Mouse (Mus musculus) kidney, adult 8-10 months (tissue): ENCODE data around the gene H2-T24.
"Not testable (repeated sequence)": the region's sequence is repeated elsewhere in the genome, so short reads cannot be mapped to it uniquely, and the experiment has no call there.

ENCODE experiments used
- DNase-seq, 2 experiments: peaks; one replicate each; pipeline ENCODE4 v3.0.0; 2022

H2-T24 gene

GRCm38 (mm10) chr17:36020191-36021073, at the start of gene H2-T24:
Gene H2-T24, minus strand, starts transcription at chr17:36020560.
- peak; percentile 80 to 82 for DNase-seq

GRCm38 (mm10) chr17:36060829-36061228, 40.5 kb upstream of the H2-T24 start:
- DNase-seq = peak; percentile 79 to 90

GRCm38 (mm10) chr17:36058362-36058761, 38.0 kb upstream of the H2-T24 start, which contains the start of gene Gm11127:
Gene Gm11127, minus strand, starts transcription at chr17:36058371.
- peak; percentile 62 to 64 for DNase-seq

DNA sequence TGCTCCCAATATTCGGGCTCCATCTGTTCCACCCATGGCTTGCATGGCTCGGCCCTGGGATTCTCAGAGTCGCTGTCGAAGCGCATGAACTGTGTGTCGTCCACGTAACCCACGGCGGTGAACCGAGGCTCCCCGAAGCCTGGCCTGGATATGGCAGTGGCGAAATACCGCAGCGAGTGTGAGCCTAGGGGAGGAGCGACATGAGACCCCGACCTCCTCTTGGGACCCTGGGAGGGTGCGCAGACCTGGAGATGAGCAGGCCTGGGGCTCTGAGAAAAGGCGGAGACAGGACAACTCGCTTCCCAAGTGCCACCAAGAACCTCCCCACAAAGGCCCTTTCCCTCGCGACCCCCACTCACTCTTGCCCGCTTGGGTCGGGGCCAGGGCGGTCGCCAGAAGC, 37.6 kb upstream of the H2-T24 start:
- DNase-seq = not testable (repeated sequence)

GRCm38 (mm10) chr17:36043286-36043685, 22.9 kb upstream of the H2-T24 start:
- peak in 1 of 2 experiments; percentile 38 for DNase-seq

DNA sequence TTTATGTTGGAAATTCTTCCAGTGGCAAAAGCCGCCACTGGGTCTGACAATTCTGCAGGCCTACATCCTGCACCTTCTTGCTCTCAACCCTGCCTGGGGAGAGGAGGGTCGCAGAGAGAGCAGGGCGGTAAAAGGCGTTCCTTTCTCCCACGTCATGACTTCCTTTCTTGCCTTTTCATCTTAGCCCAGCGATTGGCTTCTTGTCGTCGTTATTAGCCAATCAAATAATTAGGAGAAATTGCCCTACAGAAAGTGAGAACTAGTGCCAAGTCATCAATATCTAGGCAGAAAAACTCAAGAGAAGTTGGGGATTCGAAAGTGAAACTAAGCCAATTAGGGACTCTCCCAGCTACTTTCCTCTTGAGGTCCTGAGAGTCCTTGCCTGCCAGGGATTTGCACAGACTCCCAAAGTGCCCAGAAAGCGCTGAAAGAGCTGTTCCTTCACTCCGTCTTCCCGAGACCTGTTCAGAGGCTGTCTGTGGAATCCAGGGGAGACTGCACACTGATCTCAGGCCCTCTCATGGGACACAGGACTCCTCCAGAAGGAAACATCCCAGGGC, 22.3 kb upstream of the H2-T24 start, which contains the start of the genes H2-T22 and Gm6034:
Gene H2-T22 (minus strand): TSS at position 138 of the 560 bp plus-strand sequence.
Gene Gm6034 (plus strand): TSS at position 352 of the 560 bp plus-strand sequence.
- peak; percentile 84 to 95 for DNase-seq

DNA sequence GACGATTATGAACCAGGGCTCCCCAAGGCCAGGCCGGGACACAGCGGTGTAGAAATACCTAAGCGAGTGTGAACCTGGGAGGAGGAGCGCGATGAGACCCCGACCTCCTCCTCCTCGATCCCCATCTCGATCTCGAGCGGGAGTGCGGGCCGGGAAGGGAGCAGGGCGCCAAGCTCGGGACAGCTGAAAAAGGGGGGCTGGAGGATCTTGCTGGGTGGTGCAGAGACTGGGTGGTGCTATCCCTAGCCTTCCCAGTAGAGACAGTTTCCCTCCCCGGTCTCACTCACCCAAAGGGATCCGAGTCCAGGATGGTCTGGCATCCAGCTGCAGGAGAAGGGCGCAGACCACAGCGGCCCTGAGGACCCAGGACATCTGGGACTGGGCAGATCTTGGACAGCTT, 21.7 kb upstream of the H2-T24 start:
- not testable (repeated sequence) for DNase-seq

GRCm38 (mm10) chr17:36040604-36041003, 20.2 kb upstream of the H2-T24 start:
- not testable (repeated sequence) for DNase-seq

GRCm38 (mm10) chr17:36036126-36036525, 15.8 kb upstream of the H2-T24 start:
- not testable (repeated sequence) for DNase-seq

GRCm38 (mm10) chr17:36035010-36035638, 14.8 kb upstream of the H2-T24 start:
- peak; percentile 73 to 79 for DNase-seq

DNA sequence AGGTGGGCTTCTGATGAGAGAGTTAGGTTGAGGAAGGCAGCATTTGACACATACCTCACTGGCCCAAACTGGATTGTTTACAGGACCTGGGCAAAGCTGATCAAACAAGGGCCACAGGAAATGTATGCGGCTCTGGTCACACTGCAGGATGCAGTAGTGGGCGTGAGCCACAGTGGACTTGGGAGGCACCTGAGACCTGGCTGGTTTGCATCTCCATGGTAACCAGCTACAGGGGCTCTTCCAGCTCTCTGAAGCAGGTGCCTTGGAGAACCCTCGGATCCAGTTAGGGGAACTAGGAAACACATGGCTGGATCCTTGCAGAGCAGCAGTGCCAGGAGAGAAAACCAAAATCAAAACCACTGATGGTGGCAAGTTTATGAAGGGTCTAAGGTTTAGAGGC, 14.2 kb upstream of the H2-T24 start:
- DNase-seq = not testable (repeated sequence)

DNA sequence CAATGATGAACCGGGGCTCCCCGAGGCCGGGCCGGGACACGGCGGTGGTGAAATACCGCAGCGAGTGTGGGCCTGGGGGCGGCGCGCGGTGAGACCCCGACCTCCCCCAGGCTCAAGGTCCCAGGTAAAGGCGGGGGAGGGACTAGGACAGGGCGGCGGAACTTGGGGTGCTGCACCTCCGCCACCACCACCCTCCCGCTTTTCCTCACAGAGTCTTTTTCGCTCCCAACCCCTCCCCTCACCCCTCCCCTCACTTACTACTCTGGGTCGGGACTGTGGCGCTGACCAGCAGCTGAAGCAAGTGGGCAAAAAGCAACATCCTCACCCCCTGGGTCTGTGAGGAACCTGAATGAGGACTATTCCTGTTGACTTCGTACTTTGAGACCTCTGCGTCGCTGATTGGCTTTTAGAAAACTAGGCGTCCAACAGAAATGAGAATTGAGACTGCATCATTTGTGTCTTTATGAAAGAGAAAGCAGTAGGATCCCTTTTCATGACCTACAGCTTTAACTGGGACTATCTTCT, 12.1 kb upstream of the H2-T24 start, which contains the start of gene H2-T23:
Gene H2-T23 (minus strand): TSS at position 505 of the 525 bp plus-strand sequence.
- DNase-seq = peak; percentile 74 to 76

- peak; percentile 43 to 77 for DNase-seq
Measured at GRCm38 (mm10) chr17:36031583-36032331, 11.4 kb upstream of the H2-T24 start.

DNA sequence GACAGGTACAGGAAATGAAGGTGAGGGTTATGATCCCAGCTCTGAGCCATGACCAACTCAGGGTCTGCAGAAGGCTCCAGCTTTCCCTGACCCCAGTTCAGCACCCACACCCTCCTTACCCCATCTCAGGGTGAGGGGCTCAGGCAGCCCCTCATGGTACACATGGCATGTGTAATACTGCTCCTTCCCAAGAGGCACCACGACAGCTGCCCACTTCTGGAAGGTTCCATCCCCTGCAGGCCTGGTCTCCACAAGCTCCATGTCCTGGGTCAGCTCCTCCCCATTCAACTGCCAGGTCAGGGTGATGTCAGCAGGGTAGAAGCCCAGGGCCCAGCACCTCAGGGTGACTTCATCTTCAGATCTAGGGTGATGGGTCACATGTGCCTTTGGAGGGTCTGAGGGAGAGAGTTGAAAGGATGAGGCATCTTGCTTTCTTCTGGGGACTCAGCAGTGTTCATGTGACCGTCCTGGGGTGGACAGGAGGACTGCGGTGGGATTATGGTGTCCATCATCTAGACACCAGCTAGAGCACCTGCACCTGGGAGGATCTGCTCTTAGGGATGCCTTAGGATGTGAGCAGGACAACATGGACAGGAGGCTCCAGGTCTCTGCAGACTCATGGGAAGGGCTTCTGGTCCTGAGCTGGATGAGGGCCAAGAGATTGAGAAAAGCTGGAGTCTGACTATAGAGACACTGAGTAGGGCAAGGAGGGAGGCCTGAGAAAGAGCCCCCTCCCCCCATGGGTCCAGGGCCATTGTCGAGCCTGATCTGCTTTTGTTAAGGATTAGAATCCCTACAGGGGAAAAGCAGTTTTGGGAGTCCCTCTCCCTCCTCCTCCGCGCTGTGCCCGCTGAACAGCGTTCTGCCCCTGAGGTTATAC, 10.6 kb upstream of the H2-T24 start:
- DNase-seq = not testable (repeated sequence)

GRCm38 (mm10) chr17:36030046-36030702, 9.8 kb upstream of the H2-T24 start:
- DNase-seq = peak in 1 of 2 experiments; percentile 34

GRCm38 (mm10) chr17:36028879-36029619, 8.7 kb upstream of the H2-T24 start:
- no peak for DNase-seq

DNA sequence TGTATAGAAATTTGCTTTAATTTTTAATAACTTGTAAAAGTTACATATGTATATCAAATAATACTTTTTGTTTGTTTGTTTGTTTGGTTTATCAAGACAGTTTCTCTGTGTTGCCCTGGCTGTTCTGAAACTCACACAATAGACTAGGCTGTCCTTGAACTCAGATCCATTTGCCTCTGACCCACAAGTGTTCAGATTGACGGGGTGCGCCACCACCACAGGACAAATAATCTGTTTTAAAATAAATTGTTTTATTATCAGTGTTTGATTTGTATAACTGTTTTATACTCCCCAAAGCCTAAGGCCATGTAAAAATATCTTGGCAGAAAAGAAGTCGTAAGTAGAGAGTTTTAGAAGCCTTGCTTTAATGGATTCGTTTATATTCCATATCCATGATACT, 7.3 kb upstream of the H2-T24 start:
- no peak for DNase-seq

- DNase-seq = no peak
Measured at GRCm38 (mm10) chr17:36025901-36026300, 5.5 kb upstream of the H2-T24 start.

GRCm38 (mm10) chr17:36025197-36025596, 4.8 kb upstream of the H2-T24 start:
- no peak for DNase-seq
